Mouse (Mus musculus): ENCODE data around the gene Gm2832.
"Not testable (repeated sequence)": the region's sequence is repeated elsewhere in the genome, so short reads cannot be mapped to it uniquely, and the experiment has no call there.

Gene Gm2832

GRCm38 (mm10) chr14:41278505-41278904, at the start of gene Gm2832:
Gene Gm2832 (plus strand): TSS chr14:41278805.
- DNase-seq = not testable (repeated sequence)

GRCm38 (mm10) chr14:41263296-41263695, 15.3 kb upstream of the Gm2832 start:
- peak; percentile 65 for DNase-seq

DNA sequence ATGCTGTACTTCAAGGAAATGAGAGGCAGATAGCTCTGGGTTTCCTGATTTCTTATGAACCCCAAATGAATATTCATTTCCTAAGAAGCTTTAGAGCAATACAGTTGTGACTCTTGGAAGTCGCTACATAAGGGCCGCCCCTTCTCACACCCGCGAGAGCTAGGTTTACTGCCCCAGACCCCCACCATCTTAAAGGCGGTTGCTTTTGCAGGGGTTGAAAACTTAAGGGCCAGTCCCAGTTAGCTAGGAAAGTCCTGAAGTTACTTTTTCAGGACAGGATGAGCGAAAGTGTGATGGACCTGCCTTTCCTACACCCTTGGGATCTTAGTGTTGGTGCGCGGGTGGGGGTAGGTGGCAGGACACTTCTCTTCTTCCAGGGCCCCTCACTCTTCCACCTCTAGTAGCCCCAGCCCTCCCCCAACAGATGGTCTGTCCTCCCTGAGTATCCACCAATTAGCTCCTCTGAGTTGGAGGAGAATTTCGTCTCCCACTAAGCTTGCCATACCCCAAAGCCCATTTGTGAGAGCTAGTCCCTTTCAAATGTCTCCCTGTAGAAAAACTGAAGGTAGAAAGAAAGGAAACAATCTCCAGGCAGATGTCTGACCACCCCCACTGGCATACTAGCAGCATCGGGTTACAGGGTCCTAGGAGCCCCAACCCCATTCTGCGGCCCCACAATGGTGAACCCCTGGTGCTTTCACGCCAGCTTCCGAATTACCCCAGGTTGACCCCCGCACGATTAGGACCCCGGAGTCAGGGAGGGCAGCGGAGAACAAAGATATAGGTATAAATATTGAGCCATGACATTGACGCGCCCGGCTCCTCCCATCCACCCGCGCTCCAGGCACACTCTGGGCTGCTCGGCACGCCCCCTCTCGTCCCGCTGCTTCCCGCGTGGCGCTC, 14.5 kb upstream of the Gm2832 start:
- peak; percentile 10 for DNase-seq

DNA sequence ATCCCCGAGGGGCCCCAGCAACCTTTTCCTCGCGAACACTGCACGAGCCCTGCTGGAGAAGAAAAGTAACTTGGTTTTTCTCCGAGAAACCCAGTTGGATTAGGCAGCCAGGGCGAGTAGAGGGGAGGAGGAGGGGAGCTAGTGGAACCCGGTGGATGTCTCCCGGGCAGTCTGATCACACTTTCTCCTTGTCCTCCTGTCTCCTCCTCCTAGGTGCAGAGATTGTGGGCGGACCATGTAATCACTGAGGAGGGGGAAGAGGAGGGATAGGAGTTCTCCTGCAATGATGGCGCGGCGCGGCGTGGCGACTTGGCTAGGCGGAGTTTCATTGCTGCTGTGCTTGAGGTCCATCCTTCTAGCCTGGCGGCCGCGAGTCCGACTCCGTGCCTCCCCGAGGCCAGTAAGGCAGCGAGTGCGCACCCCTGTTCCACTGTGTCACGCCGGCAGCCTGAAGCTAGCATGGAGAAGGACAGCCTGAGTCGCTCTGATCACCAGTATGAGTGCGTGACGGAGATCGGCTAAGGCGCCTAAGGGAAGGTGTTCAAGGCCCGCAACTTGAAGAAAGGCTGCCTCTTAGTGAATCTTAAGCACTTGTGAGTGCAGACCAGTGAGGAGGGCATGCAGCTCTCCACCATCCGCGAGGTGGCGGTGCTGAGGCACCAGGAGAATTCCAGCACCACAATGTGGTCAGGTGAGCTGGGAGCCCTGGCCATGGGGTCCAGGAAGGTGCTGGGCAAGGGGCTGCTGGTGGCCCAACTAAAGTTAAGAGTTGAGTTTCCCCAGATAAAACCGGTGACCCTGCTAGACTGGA, 13.6 kb upstream of the Gm2832 start:
- DNase-seq = peak; percentile 61

DNA sequence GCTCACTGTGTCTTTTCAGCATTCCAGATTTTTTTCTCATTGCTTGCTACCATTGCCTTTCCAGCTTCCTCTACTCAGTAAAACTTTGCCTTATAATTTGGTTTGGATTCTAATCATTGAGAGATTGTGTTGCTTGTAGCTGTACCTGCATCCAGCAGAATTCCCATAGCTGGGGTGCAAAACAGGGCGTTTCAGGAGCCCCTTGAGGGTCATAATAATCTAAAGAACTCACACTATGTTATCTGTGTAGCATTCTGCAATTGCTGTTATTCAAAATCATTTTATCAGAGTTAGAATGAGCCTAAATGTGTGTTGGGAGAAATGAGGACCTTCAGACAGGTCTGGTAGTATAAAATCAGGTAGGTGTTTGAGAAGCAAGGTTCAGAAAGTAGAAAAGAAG, 7.4 kb downstream of the Gm2832 start:
- DNase-seq = not testable (repeated sequence)

All from kidney, adult 18-20 months (tissue).